Mouse (Mus musculus) T-cell, adult 66 days (primary cell): ENCODE measurements around the gene Gm7903. TPM values are rescaled to one million over a fixed set of nuclear protein-coding genes. Genes with fewer than 3 reads are reported as not detected.

ENCODE experiments used
- total RNA-seq, 2 experiments: library from RNA; stranded (reverse); gene quantifications; 3 replicates in 1 of 2; 4 replicates in 1 of 2; pipeline ENCODE4 v1.2.4; 2023

The Gm7903 gene
- total RNA-seq: not detected

GRCm38 (mm10) chrX:135433535-135433934 lies at the start of gene Gm7903:
TSS of gene Gm7903 (plus strand) at chrX:135433835.

Other genes starting within 250 kb of the Gm7903 start
- 1 to 10 TPM in 1 of 2 experiments, not detected in 1; 1.2 TPM for gene Tceal6, start 223.1 kb upstream of the Gm7903 start, total RNA-seq
- gene Pramel3, start 131.5 kb upstream of the Gm7903 start, total RNA-seq: not detected
- gene Gm5128, start 60.6 kb upstream of the Gm7903 start, total RNA-seq: not detected
- not detected for gene AV320801, start 60.8 kb downstream of the Gm7903 start, total RNA-seq
- gene Nxf7, start 164.9 kb downstream of the Gm7903 start, total RNA-seq: not detected
- gene Prame, start 193.9 kb downstream of the Gm7903 start, total RNA-seq: not detected